Mouse (Mus musculus) heart, adult 9 months (tissue): ENCODE measurements around the gene Olfr1344.

Experiments
- DNase-seq, 2 experiments: peaks; one replicate each; pipeline ENCODE4 v3.0.0; 2022; ENCODE audit warnings: low spot score in 2 of 2

The Olfr1344 gene

DNA sequence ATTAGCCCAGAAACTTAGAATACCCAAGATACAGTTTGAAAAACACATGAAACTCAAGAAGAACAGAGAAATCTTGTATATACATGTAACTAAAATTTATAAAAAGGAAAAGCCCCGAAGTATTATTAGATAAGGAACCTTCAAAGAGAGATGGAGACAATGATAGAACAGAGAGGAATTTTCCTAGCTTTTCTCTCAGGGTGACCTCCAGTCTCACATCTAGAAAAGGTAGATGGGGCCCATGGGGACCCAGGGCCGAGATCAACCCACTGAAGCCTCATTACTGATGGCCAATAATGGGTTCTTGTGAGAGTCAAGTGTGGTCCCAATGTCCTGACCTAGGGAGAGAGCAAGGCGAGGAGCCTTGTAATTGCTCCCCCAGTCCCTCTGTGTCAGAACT, at the start of gene Olfr1344:
TSS of gene Olfr1344 (plus strand) at position 301 of the 400 bp plus-strand sequence.
- no peak for DNase-seq

DNA sequence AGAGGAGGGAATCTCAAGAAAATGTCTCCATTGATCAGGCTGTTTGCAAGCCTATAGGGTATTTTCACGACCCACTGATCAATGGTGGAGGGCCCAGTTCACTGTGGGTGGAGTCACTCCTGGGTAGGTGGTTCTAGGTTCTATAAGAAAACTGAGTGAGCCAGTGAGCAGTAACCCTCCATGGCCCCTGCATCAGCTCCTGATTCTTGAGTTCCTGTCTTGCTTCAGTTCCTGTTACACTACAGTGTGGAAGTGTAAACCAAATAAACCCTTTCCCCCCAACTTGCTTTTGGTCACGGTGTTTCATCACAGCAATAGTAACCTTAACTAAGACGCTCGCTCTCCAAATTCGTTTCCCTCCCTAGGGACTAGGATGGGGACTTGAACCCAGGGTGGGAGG, 49.5 kb upstream of the Olfr1344 start:
- no peak for DNase-seq

DNA sequence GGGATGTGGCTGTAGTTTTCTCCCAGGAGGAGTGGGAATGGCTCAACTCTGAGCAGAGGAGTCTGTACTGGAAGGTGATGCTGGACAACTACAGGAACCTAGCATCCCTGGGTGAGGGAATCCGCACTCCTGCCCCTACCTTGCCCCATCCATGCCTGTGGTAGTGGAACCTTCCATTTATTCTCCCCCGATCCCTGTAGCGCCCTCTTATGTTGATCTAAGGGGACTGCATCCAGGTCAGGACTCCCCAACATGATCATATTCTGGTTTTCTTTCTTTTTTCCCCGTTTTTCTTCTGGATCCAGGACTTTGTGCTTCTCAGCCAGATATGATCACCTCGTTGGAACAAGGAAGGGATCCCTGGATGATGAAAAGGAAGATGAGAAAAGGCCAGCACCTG, 49.0 kb upstream of the Olfr1344 start:
- DNase-seq = no peak

DNA sequence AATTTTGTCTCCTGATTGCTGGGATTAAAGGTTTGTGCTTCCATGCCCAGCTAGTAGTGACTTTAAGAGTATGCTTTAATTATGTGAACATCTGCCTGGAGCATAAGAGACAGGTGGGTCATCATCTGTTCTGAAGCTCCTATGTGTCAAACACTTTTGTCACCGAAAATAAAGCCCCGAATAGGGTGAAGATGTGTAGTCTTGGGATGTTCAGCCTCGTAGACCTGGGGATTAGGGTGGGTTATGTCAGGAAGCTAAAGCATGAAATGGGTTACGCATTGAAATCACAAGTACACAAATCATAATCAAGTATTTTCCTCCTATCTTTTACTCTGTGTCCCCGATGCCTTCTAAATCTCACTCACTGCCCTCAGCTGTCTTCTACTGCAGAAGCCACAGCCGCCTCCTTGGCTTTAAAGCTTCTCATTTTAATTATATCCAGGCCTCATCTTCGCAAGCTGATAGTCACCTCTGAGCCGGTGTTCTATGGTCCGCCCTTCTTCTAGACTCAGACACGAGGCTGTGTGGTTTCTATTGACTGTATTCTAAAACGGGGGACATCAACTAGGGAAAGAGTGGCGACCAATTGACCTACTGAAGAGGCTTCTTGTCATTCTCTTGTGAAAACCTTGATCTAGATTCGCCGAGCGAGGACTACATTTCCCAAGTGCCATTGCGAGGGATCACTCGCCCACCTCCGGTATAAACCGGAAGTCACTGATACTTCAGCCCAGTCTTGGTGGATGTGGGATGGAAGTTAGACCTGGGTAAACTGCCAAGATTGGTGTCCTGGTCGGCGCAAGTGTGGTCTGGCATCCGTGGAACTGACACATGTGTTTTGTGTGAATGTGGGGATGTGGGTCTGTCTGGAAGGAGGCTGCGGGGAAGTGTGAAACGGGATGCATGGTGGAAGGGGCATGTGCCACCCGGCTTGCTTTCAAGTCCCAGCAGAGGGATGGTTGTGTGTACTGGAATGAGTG, 40.2 kb upstream of the Olfr1344 start, which contains the start of gene Smim17:
TSS of gene Smim17 (plus strand) at position 720 of the 980 bp plus-strand sequence.
- DNase-seq = peak; percentile 30 to 32

DNA sequence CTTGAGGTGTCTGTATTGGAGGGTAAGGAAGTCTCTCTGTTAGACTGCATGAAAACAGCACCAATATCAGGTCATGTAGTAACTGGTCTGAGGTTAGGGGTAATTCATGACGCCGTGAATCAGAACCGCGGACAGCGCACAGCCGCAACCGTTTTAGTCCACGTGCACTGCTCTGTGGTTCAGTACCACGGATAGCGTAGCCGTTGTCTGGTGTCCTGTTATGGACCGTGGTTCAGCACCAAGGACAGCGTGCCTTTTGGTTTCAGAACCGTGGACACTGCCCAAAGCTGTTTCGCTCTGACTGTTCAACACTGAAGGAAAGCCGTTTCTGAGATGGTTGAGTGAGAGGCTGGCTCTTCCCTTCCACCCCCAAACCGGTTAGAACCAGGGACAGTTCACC, 28.4 kb upstream of the Olfr1344 start, which contains the start of gene Gm20715:
TSS of gene Gm20715 (plus strand) at position 235 of the 400 bp plus-strand sequence.
- DNase-seq = peak; percentile 64 to 89

DNA sequence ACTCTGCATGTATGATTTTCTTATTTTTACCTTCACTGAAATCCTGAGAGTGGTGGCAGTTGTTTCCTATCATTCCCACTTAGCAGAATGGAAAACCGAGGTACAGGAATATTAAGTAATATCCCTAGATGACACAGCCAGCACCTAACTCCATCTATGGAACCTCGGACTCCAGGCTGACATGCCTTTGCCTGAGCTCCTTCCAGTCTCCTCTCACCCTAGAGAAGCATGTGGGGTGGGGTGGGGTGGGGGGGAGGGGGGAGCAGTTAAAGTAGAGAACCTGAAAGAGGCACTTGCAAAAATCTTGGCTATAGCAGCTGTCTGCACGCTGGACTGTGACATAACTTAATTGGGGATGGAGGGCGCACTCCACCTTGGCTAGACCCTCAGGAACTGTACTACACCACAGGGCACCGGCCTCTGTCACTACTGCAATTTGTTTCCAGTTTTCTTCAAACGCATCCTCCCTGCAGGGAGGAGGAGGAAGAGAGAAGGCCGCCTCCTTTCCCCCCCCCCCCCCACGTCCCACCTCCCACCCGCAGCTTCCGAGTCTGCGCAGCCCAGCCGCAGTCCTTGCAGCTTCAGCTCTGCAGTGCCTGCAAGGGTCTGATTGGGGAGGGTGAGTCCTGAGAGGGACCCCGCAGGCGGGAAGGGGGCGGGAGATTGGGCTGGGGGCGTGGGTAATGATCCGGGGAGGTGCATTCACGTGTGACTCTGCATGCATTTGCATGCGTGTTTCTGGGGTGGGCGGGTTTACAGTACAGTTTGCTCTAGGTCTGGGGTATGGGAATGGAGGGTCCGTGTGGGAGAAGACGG, 23.7 kb upstream of the Olfr1344 start:
- DNase-seq = no peak

DNA sequence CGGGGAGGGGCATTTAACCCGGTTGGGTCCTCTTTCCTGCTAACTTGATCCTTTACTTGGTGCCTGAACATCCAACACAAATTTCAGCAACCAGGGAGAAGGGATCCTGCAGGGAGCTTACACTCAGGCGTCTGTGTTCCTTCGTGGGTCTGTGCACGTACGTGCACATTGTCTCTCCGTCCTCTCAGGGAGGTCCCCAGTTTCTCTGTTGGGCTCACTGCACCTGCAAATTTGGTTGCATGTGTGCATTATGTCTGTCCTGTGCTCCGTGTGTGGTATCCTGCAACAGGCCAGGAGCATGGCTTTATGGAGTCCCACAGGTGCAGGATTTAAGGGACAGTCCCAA, 23.1 kb upstream of the Olfr1344 start:
- no peak for DNase-seq

DNA sequence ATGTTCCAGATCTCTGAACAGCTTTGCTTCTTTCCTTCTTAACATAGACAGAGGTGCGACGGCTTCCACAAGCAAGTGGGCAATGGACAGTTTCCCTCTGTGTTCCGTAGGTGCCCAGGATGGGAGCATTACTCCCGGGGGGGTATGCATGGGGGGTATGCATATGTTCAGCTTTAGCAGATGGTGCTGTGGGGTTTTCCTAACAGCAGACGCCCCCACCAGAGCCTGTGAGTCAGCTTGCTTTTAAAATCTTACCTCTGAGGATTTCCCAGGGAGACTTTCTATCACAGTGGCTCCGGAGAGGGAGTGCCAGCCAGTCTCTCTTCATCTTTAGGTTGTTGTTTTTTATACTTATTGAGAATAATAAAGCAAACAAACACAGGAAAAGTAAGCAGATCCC, 18.6 kb upstream of the Olfr1344 start:
- no peak for DNase-seq

DNA sequence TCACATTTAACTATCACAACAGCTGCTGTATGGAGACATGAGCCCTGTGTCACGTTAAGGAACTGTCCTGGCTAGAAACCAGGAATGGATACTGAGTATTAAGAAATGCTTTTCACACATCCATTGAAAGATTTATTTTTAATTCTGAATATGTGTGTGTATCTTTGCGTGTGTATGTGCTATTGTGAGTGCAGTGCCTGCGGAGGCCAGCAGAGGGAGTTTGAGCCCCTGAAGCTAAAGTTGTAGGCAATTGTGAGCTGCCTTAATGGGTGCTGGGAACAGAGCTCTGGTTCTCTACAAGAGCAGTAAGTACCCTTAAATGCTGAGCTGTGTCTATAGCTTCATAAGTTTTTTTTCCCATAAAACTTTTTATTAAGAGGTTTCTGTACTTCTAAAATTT, 9.1 kb upstream of the Olfr1344 start:
- no peak for DNase-seq

DNA sequence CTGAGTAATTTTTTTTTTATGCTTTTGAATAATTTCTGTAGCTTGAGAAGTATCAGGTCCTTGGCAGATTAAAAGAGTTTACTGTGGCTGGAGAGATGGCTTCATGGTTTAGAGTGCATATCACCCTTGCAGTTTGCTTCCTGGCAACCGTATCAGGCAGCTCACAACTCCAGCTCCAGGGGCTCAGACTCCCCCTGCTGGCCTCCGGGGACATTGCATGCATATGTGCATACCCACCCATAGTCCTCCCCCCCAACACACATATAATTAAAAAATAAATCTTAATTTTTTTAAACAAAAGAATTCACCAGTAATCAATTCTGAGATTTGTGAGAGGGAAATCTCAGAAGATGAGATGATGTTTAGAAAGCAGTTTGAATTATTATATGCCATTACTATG, 8.1 kb upstream of the Olfr1344 start:
- no peak for DNase-seq

DNA sequence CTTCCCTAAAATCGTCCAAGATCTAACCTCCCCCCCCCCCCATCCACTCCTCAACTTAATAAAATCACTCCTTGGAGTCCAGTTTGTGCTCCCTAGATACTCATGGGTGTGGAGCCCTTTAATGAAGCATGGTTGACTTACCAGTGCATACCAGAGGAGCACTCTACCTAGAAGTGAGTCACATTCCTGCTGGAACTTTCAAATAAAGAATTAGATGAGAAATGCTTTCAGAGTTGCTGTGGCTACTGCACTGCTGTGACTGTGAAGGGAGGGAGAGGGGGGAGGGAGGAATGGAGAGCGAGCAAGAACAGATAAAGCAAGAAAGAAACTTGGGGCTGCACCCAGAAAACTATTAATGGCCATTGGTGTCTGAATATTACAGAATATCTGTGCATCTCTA, 2.7 kb downstream of the Olfr1344 start:
- DNase-seq = no peak

DNA sequence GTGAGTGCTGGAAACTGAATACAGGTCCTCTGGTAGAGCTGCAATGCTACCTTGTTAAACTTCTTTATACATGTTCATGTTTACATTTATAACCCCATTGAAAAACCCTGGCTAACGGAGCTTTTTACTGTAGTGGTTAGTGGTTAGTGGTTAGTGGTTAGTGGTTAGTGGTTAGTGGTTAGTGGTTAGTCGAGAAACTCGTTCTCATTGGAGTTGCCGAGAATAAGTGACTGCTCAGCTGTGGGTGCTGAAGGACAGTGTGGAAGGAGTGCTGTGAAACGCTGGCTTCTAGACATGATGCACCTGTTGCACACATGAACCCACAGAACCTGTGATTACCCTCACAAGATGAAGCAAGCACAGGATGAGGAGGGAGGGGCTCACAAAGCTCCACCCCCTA, 9.3 kb downstream of the Olfr1344 start:
- no peak for DNase-seq

DNA sequence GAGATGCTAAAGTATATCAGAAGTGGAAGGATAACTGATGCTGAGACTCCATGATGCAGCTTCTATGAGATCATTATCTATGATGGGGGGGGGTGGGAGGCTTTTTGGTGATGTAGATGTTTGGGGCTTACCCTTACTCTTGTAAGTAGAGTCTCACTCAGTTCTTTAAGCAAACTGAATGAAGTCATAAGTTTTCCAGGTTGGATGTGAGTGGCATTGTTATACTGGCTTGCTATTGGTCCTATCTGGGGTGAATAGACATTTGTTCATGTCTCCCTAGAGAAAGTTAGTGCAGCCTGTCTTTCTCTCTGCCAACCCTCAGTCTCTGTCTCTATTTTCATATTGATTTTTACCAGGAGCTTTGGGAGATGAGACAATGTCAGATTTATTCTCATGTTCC, 17.4 kb downstream of the Olfr1344 start, which contains the start of gene Olfr1336:
TSS of gene Olfr1336 (plus strand) at position 301 of the 400 bp plus-strand sequence.
- DNase-seq = no peak

DNA sequence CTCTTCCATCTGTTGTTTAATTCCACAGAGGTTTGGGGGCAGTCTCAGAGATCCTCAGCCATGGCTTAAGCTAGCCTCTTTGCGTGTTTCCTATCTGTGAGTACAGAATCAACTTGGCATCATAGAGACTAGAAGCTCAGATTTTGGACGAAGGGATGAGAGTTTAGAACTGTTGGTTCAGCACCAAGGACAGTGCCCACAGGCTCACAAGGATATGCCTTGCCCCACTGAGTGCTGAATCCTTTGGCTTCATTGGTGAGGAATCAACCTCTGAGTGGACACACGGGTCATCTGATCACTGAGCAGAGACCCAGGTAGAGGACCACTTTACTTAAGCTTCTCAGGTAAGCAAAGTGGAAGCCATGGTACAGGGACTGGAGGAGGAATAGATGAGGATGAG, 17.9 kb downstream of the Olfr1344 start:
- DNase-seq = no peak

DNA sequence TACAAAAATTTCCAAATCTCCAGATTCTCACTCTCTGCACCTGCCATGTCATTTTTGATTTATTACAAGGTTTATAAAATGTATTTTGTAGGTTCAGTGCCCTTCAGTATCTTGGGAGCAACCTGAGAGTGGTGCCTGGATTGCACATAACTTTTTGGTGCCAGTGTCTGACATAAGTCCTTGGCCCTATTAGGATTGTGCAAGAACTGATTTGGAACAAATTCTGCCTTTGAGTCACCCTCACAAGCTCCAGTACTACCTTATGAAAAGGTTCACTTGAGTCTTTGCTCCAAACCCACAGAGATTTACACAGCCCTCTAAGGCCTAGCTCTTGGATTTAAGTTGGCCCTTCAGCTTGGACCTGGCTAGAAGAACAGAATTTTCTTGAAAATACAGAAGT, 28.5 kb downstream of the Olfr1344 start, which contains the start of gene Olfr1346:
TSS of gene Olfr1346 (plus strand) at position 151 of the 400 bp plus-strand sequence.
- DNase-seq = no peak

DNA sequence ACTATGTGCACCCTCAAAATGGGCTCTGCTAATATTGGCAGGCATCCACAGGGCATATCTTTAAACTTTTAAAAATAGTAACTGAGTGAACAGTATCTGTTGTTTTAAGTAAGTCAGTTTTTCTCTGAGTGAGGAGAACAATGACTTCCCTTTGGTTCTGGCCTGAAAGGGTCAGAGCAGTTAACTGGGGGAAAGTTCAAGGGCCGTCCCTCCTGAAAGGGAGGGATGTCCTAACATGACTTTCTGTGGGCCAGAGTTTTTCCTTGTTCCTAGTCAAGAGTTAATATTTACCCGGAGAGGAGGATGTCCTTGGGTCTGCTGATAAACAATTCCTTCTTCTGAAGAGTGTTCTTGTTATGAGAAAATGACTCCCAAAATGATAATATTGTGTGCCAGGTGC, 39.1 kb downstream of the Olfr1344 start:
- DNase-seq = peak in 1 of 2 experiments; percentile 1

DNA sequence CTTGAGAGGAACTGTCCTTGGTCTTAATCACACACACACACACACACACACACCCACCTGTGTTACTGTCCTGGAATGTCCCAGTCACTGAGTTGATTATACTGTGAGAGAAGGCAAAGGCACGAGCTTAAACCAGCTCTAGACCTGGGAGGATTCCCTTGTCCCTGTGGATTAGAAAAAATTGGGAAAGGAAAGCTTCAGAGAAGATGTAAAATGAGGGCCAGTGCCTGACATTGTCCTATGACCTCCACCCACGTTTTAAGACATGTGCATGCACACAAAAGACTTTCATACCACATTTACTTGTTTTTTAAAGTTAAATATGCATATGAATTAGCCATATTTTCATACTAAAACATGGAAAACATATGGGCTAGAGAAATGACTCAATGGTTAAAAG, 48.4 kb downstream of the Olfr1344 start, which contains the start of gene Olfr5:
TSS of gene Olfr5 (minus strand) at position 101 of the 400 bp plus-strand sequence.
- no peak for DNase-seq
